Mouse (Mus musculus): Measurements from ENCODE around the gene Inip.
A peak's percentile ranks its signal among the peaks of the same experiment; 100 is the strongest.
"Not testable (repeated sequence)": the region's sequence is repeated elsewhere in the genome, so short reads cannot be mapped to it uniquely, and the experiment has no call there.

Gene Inip

GRCm38 (mm10) chr4:59807521-59807920 lies 6.1 kb upstream of the Inip start:
- no peak for DNase-seq

GRCm38 (mm10) chr4:59806879-59807195 lies 5.4 kb upstream of the Inip start:
- DNase-seq, result no peak

- no peak for DNase-seq
These were observed 4.8 kb upstream of the Inip start for GRCm38 (mm10) chr4:59805968-59806878.

- DNase-seq, result peak; percentile 93
These were observed 4.0 kb upstream of the Inip start, which contains the start of gene Snx30 for GRCm38 (mm10) chr4:59805181-59805967. Gene Snx30, plus strand, starts transcription at chr4:59805840.

GRCm38 (mm10) chr4:59804754-59805153 lies 3.4 kb upstream of the Inip start:
- no peak for DNase-seq

GRCm38 (mm10) chr4:59803358-59803757 lies 2.0 kb upstream of the Inip start:
- DNase-seq, result no peak

GRCm38 (mm10) chr4:59802792-59803191 lies 1.4 kb upstream of the Inip start:
- DNase-seq, result no peak

- peak; percentile 75 for DNase-seq
These were observed 718 bp upstream of the Inip start for GRCm38 (mm10) chr4:59802107-59802506.

- DNase-seq, result no peak
These were observed 1.2 kb downstream of the Inip start for GRCm38 (mm10) chr4:59800181-59800580.

- DNase-seq, result no peak
These were observed 5.5 kb downstream of the Inip start for GRCm38 (mm10) chr4:59795788-59796455.

GRCm38 (mm10) chr4:59794116-59794515 lies 7.3 kb downstream of the Inip start:
- DNase-seq, result no peak

- DNase-seq, result not testable (repeated sequence)
These were observed 7.8 kb downstream of the Inip start for GRCm38 (mm10) chr4:59793626-59794025.

GRCm38 (mm10) chr4:59789015-59789414 lies 12.4 kb downstream of the Inip start:
- DNase-seq, result no peak

- DNase-seq, result no peak
These were observed 14.3 kb downstream of the Inip start for GRCm38 (mm10) chr4:59787126-59787525.

GRCm38 (mm10) chr4:59786661-59787060 lies 14.7 kb downstream of the Inip start:
- DNase-seq, result peak; percentile 55

- no peak for DNase-seq
These were observed 16.0 kb downstream of the Inip start for GRCm38 (mm10) chr4:59785412-59785811.

GRCm38 (mm10) chr4:59783685-59784279 lies 17.6 kb downstream of the Inip start:
- peak; percentile 97 for DNase-seq

GRCm38 (mm10) chr4:59782853-59783684 lies 18.3 kb downstream of the Inip start:
- DNase-seq, result peak; percentile 42

- DNase-seq, result no peak
These were observed 20.8 kb downstream of the Inip start for GRCm38 (mm10) chr4:59780568-59780967.

- DNase-seq, result no peak
These were observed 23.6 kb downstream of the Inip start for GRCm38 (mm10) chr4:59777828-59778227.

- DNase-seq, result no peak
These were observed 29.1 kb downstream of the Inip start for GRCm38 (mm10) chr4:59772171-59772879.

Measured in layer of hippocampus, adult 9-11 months (tissue).